Mouse (Mus musculus) testis, postnatal 10 days (tissue): ENCODE measurements around the gene Tuba8.

Experiments
- DNase-seq: peaks from one replicate; pipeline ENCODE4 v3.0.0; 2021; ENCODE audit warnings: low spot score

The Tuba8 gene

DNA sequence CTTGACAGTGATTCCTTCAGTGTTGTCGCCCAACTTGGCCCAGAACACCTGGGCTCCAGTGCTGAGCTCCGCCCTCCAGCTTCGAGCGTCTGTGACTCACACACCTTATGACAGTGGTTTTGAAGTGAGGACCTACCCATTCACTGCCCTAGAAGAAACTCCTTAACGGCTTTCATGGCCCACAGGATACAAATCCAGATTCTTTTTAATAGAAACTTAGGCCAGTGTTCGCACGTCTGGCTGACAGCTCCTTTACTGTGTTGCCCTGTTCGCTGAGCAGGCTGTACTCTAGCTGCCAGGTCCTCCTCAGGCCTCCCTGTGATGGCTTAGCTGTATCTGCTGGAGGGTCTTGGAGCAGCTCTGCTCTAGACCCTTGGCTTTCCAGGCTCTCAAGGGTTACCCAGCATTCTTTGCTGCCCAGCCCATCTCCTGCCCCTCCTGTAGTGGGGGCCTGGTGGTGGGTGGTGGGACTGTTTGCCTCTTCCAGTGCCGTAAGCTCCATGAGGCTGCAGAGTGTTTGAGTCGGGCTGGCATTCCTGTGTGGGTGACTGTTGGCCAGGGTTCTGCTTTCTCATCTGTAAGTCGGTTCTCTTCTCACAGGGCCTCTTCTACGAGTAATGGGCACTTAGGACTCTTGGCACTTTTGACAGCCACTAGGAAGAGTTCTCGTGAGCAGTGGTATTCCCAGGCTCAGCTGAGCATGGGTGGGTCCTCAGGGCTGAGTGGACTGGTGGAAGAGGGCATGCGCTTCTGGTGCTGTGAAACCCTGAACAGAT, 15.4 kb upstream of the Tuba8 start:
- DNase-seq = no peak

DNA sequence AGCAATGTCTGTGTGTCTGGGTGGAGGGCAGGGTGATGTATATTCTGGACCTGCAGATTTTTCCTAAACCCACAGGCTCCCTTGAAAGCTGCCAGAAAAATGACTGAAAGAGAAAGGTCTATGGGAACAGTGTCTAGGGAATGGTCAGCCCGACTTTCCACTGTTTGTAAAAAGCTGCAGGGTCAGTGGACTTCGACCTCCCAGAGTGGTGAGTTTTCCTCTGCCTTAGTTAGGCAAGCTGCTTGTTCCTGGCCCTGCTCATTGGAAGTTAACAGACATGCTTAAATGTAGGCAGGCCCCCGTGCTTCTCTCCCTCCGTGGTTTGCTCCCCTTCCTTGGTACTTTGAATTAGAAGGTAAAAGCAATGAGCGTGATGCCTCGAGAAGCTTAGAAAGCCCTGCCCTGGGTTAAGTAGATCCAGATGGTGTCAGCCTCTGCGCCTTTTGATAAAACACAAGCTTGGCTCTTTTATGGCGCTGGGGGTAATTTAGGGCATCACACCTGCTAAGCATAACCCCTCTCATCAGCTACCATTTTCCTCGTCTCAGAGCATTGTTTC, 12.6 kb upstream of the Tuba8 start:
- no peak for DNase-seq

DNA sequence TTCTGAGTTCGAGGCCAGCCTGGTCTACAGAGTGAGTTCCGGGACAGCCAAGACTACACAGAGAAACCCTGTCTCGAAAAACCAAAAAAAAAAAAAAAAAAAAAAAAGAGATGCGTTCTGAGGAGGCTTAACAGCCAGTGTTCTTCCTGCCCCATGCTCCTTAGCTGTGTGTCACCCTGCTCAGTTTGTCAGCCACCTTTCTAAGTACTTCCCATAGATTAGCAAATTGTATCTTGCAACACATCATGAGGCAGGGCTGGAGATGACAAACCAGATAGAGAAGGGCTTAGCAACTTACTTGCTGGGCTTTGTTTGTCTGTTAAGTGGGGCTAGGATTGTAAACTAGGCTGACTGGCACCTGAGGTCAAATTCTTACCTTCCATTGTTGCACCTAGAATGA, 10.0 kb upstream of the Tuba8 start:
- DNase-seq = no peak

DNA sequence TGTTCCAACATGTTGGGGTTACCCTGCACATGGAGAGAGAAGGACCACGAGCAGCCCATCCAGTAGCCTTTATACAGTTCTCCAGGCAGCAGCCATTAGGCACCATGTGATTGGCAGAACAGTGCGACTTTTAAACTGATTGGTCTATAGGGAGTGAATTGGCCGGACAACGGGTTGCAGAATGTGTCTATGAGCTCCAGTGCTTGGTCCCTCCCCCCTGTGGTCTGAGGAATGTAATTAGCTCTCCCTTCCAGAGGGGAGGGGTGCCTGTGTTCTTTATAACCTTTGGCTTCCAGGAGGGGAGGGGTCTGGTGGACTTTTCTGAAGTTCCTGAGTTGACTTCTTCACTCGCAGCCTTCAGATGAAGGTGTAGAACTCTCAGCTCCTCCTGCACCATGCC, 8.5 kb upstream of the Tuba8 start:
- DNase-seq = no peak

DNA sequence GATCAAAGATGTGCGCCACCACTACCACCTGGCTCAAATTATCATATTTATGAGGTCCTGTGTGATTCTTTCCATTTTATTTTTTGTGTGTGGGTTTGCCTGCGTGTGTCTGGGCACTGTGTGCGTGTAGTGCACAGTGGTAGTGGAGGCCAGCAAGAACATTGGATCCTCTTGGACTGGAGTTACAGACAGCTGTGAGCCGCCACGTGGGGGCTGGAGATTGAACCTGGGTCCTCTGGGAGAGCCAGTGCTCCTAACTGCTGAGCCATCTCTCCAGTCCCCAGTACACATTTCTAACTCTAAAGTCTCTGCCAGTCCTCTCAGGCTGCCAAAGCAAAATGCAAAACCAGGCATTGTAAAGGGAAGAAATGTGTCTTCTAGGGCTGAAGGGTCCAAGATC, 4.0 kb upstream of the Tuba8 start:
- DNase-seq = no peak

DNA sequence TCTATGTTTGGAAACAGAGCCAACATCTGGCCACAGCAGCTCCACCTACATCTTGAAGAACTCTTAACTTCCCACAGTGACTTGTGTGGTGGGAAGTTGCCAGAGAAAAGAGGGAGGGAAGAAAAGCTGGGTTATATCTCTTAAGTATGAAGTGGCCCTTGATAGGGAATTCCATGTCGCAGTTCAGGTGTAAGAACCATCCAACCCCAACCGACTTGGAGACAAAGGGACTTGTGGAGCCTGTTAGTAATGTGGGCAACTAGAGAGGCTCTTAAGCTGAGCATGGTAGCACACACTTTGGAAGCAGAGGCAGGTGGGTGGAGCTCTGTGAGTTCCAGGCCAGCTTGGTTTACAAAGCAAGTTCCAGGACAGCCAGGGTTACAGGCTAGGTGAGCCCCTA, 912 bp upstream of the Tuba8 start:
- DNase-seq = no peak

DNA sequence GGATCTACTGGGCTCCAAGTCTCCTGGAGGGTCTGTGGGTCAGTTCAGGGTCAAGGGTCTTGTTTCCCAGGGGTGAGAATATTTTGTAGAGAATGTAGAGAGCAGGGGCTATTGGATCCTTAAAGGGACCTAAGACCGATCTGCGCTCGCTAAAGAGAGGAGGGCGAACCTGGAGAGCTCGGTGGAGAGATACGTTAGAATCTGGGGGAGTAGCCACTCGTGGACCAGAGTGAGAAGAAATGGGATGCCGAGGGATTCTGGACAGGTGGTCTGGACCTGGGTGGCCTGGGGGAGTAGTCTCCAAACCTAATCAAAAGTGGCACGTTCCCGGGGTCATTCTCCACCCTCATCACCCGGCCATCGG, 412 bp downstream of the Tuba8 start:
- DNase-seq = no peak

DNA sequence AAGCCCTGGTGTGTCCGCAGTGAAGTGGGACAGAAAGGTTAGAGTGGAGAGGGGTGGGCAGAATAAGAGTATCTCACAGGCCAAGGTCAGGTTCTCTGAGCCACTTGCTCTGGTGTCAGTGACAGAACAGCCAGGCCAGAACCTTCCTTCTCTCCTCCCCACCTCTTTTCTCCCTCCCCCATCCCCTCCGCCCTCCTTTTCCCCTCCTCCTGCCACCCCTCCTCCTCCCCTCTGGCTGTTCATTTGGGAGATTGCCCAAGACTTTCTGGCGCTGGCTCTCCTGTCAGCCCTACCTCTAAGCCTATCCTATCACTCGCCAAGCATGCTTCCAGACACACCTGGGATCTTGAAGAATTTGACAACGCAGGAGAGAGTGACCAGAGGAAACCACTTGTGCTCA, 1.2 kb downstream of the Tuba8 start:
- DNase-seq = no peak

DNA sequence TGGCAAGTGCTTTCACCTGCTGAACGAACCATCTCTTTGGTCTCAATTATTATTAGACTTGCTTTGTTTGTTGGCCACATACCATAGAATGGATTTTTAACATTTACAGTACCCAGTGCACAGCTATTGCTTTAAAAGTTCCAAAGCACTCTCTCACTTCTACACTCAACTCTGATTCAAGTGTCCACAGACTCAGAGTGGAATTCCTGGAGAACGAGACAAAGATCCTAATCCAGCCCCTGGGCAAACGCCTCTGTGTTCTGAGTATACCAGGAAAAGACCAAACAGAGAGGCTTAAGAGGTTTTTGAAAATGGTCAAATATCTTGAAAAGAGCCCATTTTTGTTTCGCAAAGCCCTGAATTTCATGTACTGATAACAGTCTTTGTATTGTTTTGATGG, 2.5 kb downstream of the Tuba8 start:
- no peak for DNase-seq

DNA sequence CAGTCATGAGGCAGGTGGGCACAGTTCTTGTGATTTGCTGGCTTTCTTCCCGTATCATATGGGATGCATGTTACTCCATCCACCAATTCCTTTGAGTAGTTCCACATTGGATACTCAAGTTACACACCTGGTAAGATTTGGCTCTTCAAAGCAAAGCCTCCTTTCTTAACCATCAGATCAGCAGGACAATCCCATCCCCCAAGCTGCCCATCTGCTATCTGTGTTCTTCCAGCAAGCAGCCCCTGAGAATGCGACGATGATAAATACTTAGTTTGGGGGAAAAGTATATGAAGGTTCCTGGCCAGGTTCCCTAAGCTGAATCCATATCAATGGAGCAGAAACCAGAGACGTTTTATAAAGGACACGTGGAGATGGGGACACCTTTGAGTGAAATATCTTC, 3.7 kb downstream of the Tuba8 start:
- DNase-seq = no peak

DNA sequence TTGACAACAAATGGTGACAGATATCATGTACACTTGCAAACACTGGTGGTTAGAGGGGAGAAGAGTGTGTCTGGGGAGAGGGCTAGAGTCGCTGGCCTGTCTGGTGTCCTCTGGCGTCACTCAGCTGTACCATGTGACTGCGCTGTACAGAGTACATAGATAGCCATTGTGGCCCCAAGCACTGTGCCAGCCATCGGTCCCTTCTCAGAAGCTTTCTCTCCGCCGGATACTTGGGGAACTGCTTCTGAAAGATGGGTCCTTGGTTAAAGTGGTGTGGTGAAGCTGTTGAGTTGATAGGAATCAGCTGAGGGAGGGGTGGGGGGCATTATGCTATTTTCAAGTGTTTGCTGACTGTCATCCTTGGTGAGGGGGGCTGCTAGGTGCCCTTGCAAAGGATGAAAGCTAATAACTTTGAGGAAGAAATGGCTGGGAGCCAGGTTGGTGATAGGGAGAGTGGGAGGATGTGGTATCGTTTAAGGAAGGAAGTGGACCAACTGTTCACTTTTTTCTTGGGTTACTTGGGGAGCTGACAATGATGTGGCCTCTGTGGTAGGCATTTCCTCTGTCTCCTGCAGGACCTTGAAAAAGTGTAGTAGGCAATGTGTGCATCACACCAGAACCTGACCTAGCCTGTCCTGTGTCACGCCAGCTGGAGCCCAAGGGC, 4.3 kb downstream of the Tuba8 start:
- DNase-seq = no peak

DNA sequence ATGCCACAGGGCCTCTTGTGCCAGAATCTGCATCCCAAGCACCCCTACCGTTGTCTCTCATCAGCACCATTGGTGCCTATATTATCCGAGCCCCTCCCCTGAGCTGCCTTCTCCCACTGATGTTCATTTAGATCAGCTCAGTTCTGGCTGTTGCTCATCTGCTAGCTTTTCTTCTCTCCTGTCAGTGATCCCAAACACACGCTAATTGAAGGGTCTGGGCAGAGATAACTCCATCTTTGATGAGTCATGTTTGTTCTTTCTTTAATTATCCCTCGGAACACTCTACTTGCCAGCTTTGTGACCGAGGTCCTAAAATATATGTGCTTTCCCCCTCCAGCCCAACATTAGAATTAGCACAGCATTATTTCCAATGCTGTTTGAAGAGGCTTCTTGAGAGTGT, 4.8 kb downstream of the Tuba8 start:
- DNase-seq = no peak

DNA sequence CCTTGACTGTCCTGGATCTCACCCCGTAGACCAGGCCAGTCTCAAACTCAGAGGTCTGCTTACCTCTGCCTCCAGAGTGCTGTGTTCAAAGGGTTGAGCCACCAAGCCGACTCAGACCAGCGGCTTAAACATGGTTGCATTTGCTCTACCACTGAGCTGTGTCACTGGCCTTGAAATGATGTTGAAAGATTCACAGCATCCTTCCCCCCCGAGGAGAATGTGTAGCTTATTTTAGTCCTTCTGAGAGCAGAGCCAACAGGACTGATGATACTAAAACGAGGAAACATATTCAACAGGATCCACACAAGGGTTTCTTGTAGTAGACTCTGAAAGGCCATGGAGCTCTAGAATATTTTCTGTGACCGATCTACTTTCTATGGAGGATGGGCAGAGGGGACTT, 5.4 kb downstream of the Tuba8 start:
- DNase-seq = no peak

DNA sequence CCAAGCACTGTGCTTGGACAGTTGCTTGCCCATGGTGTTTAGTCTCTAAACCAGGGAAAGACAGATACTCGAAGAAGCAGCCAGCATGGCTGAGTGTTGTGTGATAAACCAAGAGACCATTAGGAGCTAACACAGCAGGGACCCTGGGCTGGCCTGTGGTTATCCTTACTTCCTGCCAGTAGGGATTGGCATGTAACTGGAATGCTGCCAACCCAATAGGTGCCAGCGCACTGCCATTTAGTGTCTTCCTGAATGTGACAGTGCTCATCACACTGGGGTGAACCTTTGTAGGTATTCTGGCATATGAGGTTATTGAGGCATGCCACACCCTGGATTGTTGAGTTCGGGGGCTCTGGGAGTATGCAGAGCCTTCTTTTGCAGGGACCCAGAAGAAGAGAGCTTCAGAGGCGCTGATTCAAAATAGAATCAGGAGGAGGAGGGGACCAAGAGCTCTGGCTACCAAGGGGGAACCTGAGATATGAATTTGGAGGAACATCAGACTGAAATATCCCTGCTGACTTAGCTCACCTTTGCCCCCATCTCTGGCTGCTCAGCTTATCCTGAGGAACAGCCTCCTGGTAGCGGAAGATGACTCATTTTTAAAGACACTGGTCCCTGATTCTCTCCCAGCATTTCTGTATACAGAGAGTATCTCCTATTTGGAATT, 6.2 kb downstream of the Tuba8 start:
- no peak for DNase-seq

DNA sequence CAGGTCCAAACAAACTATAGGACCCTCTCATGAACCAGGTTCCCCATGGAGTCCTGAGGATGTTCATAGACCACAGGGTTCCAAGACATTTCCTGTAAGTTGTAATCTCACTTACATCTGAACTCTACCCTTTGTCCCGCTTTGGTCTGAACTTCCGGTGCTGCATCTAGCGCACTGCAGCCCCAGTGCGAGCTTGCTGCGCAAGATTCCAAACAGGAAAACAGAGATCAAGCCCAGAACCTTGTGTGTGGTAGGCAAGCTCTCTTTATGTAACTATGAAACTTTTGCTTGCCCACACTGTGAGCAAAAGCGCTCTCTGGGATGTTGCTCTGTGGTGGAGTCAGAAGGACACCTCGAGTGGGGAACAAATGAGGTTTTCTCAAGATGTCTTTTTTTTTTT, 7.5 kb downstream of the Tuba8 start:
- DNase-seq = no peak

DNA sequence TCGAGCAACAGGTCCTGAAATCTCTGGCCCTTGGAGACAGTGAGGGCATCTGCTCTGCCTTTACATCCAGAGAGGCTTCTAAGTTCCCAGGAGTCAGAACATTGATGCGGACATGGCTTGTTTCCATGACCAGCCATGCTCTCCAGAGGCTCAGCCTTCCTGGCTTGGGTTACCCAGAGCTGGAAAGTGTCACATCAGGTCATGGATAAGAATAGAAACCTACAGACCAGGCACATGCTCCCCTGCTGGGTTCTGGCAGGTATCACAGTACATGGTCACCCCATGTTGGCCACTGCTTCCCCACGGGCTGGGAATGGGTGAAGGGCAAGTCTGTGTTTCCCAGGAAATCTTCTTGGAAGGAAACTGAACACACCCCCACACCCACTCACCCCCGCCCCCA, 8.9 kb downstream of the Tuba8 start:
- no peak for DNase-seq

DNA sequence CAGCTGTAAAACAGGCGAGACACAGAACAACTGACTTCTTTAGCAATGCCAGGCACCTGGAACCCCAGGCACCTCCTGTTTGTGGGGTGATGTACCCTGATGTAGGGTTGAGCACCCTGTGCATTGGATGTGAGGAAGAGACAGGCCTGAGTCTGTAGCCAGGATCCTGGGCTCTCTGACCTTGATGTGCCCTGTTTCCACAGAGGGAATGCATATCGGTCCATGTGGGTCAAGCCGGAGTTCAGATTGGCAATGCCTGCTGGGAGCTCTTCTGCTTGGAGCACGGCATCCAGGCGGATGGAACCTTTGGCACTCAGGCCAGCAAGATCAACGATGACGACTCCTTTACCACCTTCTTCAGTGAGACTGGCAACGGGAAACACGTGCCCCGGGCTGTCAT, 9.7 kb downstream of the Tuba8 start:
- DNase-seq = no peak

DNA sequence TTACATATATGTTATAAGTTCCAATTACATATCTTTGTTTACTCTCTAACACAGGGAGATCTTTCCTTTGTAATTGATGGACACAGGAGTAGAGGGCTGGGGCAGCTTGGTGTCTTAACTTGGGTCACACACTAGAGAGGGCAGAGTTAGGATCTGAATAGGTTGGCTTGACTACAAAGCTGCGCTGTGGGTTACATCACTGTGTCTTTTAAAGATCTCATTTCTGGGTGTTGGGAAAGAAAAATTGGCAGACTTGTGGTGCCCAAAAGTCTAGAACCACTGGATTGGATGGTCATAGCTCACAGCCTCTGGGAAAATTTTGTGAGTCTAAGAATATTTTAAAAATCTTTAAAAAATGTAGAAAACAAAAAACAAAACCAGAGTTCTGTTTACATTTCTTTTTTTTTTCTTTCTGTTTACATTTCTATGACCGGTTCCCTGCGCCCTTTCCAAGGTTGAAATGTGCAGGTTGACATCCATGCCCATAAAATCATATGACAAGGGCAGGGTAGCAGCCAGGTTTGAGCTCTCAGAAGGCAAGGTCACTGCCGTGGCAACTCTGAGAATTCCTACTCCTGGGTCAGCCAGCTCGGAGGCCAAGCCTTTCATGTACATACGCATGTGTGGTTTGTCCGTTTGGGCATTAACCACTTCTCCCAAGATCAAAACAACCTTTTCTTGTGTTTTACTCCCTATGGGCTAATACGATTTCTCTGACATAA, 11.5 kb downstream of the Tuba8 start:
- no peak for DNase-seq

DNA sequence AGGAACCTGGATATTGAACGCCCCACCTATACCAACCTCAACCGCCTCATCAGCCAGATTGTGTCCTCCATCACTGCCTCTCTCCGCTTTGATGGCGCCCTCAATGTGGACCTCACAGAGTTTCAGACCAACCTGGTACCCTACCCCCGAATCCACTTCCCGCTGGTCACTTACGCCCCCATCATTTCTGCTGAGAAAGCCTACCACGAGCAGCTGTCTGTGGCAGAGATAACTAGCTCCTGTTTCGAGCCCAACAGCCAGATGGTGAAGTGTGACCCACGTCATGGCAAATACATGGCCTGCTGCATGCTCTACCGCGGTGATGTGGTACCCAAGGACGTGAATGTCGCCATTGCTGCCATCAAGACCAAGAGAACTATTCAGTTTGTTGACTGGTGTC, 12.5 kb downstream of the Tuba8 start:
- DNase-seq = no peak

DNA sequence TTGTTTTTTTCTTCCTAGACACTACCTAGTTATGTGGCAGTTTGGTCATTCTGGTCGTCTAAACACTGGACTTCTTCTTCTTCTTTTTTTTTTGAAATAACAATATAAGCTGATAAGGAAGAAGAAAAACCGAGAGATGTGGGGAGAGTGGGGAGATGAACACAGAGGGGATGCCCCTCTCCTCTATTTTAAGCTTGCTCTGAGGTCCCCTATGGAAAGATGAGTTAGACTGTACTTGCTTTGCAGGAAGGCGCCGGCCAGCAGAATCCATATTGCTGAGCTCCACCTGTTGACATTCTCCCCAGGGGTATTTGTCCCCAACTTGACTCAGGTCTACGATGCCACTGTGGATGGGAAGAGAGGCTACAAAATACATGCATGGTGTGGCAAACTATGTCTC, 13.6 kb downstream of the Tuba8 start:
- no peak for DNase-seq

DNA sequence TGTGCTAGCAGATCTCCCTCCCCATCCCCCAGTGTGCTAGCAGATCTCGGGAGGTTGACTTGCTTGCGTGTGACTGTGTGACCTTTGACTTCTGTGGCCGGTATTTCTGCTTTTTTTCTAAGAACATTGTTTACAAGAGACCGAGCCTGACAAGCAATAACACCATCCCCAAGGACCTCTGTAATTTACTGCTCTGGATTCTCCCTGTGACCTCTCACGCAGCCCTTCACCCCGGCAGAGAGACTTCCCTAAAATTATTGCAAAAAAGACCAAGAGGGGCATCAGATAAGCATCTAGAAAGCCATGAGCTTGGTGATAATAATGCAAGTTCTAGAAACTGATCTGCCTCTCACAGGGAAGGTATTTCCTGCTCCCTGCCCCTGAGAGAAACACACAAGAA, 14.5 kb downstream of the Tuba8 start:
- no peak for DNase-seq

DNA sequence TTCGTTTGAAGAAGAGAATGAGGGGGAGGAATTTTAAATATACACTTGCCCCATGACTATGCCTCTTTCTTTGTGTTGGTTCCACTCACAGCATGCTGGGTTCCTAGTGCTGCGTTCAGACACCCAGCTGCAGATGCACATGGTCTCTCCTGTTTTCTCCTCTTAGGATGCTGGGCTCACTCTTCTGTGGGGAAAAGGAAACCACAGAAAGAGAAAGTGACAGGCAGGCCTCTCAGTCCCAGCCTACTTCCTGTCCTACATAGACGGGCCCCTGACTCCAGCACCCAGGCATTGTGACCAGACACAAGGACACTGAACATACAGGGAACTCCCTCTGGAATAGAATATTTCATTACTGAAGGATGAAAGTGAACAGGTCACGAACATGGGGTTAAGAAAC, 15.5 kb downstream of the Tuba8 start:
- no peak for DNase-seq

DNA sequence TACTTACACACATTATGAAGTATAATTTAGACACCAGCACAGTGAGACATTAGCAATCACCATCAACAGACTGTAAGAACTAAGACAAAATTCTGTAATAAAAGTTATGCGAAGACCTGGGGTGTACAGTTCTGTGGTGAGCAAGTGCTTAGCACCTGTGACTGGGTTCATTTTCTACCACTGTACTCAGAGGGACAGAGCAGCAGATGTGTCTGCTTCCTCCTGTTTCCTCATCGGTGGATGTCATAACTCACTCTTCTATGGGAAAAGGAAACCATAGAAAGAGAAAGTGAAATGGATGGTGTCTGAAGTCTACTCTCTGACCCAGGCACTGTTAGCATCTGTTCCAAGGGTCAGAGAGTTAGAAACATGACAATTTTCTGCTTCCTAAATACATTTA, 16.2 kb downstream of the Tuba8 start:
- DNase-seq = no peak
